Mouse (Mus musculus) retina, postnatal 1 day (tissue): ENCODE measurements at regions not wholly inside any gene's neighbourhood (a gene's known extent, or its start where the extent isn't known, plus 50 kb on each side); places are given as distances from the start of the nearest gene placed in this dataset.

Experiments
- DNase-seq: peaks from one replicate; pipeline ENCODE4 v3.0.0-alpha.2; 2012

DNA sequence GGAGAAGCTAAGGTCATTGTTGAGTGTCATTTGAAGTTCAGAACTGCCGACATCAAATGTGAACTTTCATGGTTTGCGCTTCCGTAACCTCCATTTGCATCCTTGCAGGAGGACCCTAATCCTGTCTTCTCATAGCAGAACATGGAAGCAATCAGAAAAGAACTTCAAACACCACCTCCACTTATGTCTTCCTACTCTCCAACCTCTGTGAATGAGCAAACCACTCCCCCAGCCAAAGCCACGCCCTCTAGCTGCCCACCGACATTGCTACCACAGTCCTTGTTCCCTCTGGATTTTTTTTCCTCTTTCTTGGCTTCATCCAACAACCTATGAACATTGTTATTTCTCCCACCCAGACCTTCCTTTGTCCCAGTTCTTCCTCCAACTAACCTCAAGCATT lies 149.9 kb downstream of the Kdr start:
- no peak for DNase-seq

GRCm38 (mm10) chr5:75826283-75827098 lies 151.8 kb downstream of the Kdr start:
- DNase-seq, result no peak

DNA sequence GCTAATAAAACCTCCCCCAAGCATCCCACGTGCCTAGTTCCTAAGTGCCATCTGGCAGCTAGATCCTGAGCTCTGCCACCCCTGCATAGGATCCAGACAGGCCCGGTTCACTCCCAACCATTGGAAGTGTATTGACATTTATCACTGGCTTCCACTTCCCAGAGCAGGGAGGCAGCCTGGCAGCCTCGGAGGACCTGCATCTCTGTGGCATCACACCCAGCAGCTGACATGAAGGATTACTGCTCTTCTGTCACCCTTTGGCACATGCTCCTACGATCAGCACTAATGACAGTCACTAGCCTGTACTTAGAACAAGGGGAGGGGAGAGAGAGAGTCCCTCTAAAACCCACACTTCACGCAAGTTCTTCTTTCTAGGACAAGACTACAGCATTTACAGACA lies 152.7 kb downstream of the Kdr start:
- no peak for DNase-seq

- no peak for DNase-seq
Measured at GRCm38 (mm10) chr5:75824660-75825059, 153.6 kb downstream of the Kdr start.

DNA sequence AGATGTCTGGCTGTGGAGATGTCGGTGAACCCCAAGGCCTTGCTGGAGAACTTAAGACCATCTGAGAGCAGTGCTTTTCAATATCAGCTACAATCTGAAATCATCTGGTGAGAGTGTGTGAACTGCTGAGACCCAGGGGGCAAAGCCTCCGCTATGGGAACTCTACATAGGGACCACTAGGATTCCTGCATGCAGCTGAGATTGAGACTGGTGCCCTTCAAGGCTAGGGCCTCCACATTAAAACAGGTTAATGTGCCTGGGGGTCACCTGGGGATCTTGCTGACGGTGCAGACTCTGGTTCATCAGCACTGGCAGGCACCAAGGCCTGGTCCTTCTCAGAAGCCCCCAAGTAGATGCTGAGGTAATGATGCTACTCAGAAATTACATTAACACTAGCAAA lies 154.6 kb downstream of the Kdr start:
- no peak for DNase-seq

- DNase-seq, result no peak
Measured at GRCm38 (mm10) chr5:75817396-75817795, 160.9 kb downstream of the Kdr start.

GRCm38 (mm10) chr5:75814393-75814984 lies 163.8 kb downstream of the Kdr start:
- no peak for DNase-seq

- DNase-seq, result no peak
Measured at GRCm38 (mm10) chr5:75812686-75813085, 165.6 kb downstream of the Kdr start.

- no peak for DNase-seq
Measured at GRCm38 (mm10) chr5:75808551-75809332, 169.5 kb downstream of the Kdr start.

GRCm38 (mm10) chr5:75805011-75805410 lies 173.2 kb downstream of the Kdr start:
- no peak for DNase-seq

GRCm38 (mm10) chr5:75804340-75804739 lies 173.9 kb downstream of the Kdr start:
- DNase-seq, result no peak

- DNase-seq, result no peak
Measured at GRCm38 (mm10) chr5:75803012-75803411, 175.2 kb downstream of the Kdr start.

- DNase-seq, result peak; percentile 32
Measured at GRCm38 (mm10) chr5:75800040-75800989, 177.9 kb downstream of the Kdr start.

DNA sequence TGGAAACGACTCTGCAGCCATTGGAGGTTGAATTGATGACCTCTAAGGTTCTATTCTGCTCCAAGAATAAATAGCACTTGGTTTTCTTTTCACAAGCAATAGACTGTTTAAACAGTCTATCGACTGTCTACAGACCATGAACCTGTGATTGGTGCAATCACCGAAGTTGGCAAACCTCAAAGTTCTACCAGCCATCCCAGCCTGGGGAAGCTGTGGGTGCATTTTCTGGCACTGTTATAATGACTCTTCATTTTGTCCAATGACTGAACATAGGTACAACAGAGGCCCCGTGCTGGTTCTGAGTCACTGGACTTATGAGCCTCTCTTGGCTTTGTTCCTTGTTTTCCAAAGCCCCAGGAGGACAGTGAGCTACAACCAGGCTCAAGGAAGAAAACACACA lies 178.6 kb downstream of the Kdr start:
- DNase-seq, result no peak

DNA sequence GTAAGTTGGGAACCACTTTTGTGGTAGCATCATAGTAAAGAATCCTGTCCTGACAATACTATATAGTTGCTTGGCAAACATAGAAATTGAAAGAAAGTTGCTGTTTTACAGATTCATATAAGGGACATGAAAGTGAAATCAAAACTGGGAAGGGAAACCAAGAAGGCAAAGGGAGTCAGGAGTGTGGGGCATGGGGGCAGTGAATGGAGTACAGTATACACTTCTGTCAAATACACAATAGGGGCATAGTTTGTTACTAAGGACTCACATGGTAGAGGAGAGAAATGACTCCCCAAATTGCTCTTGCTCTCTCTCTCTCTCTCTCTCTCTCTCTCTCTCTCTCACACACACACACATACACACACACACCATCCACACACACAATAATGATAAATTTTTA lies 185.1 kb downstream of the Kdr start:
- no peak for DNase-seq

GRCm38 (mm10) chr5:75791738-75792137 lies 186.5 kb downstream of the Kdr start:
- DNase-seq, result no peak

GRCm38 (mm10) chr5:75788087-75788486 lies 190.2 kb downstream of the Kdr start:
- no peak for DNase-seq

DNA sequence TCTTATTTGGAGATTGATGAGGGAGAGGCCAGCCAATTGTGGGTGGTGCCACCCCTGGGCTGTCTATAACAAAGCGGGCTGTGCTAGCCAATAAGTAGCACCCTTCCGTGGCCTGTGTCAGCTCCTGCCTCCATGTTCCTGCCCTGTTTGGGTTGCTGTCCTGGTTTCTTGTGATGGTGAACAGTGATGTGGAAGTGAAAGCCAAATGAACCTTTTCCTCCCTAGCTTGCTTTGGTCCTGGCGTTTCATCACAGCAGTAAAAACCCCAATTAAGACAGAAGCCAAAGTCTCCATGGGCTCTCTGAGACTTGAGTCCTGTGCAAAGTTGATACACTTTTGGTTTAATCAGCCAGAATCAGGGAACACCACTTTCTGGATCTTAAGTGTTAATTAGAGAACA lies 192.1 kb downstream of the Kdr start:
- no peak for DNase-seq

GRCm38 (mm10) chr5:75784998-75785593 lies 193.2 kb downstream of the Kdr start:
- DNase-seq, result no peak

GRCm38 (mm10) chr5:75770592-75770991 lies 195.9 kb downstream of the Kit start:
- no peak for DNase-seq

DNA sequence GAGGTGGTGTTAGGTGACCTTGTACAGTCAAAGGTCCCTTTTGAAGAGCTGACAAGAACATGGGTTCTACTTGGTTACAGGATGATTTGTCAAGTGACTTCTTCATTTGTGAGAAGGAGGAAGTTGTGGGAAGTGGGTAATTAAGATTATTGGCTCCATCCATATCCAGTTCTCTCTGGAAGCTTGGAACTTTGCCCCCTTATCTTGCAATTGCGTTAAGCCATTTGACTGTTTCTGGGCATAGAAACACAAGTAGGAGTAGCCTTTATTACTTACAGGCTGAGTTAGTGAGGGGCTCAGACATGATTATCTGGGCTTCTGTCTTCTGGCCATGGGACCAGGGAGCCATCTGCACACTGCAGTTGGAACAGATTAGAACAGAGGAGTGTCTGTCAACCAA lies 192.5 kb downstream of the Kit start:
- no peak for DNase-seq

DNA sequence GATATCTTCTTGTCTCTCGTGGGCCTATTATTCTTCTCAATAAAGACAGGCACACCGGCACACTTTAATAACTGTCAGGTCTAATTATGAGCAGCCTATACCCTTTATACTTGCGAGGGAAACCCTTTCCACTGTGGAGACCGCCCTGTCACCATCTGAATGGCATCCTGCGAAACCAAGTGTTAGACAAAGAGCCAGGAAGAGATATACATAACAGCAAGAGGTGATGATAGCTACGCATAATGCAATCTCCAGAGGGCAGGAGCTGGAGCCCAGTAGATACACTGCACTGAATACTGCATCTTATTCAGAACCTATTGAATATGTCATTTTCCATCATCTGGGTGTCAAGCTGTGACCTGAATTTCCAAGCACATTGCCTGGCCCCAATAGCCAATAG lies 187.7 kb downstream of the Kit start:
- DNase-seq, result peak; percentile 7
